Mouse (Mus musculus) forebrain, embryonic 13.5 days (tissue): ENCODE measurements around the gene Ylpm1. TPM values are rescaled to one million over a fixed set of nuclear protein-coding genes. Genes with fewer than 3 reads are reported as not detected.

ENCODE experiments used
- ATAC-seq: fragments of 200-750 bp; cut with Nextera tagmentation; 2 replicates; pipeline ENCODE4 v1.8.0; 2017
- H3K27ac ChIP-seq: fragments of 300-500 bp; sonication (generic); 2 replicates; pipeline ENCODE4 v1.5.1; 2015; ENCODE audit warnings: inconsistent platforms, mild to moderate bottlenecking, moderate library complexity
- H3K27me3 ChIP-seq: fragments of 300-500 bp; sonication (generic); 2 replicates; pipeline ENCODE4 v1.6.1; 2015; ENCODE audit warnings: mild to moderate bottlenecking, inconsistent platforms
- H3K36me3 ChIP-seq: fragments of 300-500 bp; sonication (generic); 2 replicates; pipeline ENCODE4 v1.6.1; 2015; ENCODE audit warnings: mild to moderate bottlenecking, inconsistent platforms; ENCODE audit not compliant: poor library complexity, severe bottlenecking
- H3K4me1 ChIP-seq: fragments of 300-500 bp; sonication (generic); 2 replicates; pipeline ENCODE4 v1.6.1; 2015; ENCODE audit warnings: inconsistent platforms
- H3K4me2 ChIP-seq: fragments of 300-500 bp; sonication (generic); 2 replicates; pipeline ENCODE4 v1.6.1; 2015; ENCODE audit warnings: inconsistent platforms, mild to moderate bottlenecking, moderate library complexity
- H3K4me3 ChIP-seq: fragments of 300-500 bp; sonication (generic); 2 replicates; pipeline ENCODE4 v1.5.1; 2015; ENCODE audit warnings: mild to moderate bottlenecking, inconsistent platforms
- H3K9ac ChIP-seq: fragments of 300-500 bp; sonication (generic); 2 replicates; pipeline ENCODE4 v1.6.1; 2015; ENCODE audit warnings: mild to moderate bottlenecking, inconsistent platforms
- H3K9me3 ChIP-seq: fragments of 300-500 bp; sonication (generic); replicated peaks from 2 replicates; pipeline ENCODE4 v1.6.1; 2016; ENCODE audit warnings: inconsistent platforms
- WGBS: fragments of 180-500 bp; shearing (Covaris S2); methylation state at CpG from one replicate; pipeline ENCODE4 v1.1.7; 2015; 5-methylcytosine and 5-hydroxymethylcytosine counted together
- polyA plus RNA-seq: library from polyadenylated mRNA; unstranded; fragments of >200 nt; fragmentation: Nextera tagmentation; extraction: Ambion mirVana; gene quantifications from 2 replicates; pipeline ENCODE4 v1.2.1, GENCODE M21; 2015

Ylpm1 gene
- polyA plus RNA-seq, 1 experiment from 2014 or later = 41.6 TPM

DNA sequence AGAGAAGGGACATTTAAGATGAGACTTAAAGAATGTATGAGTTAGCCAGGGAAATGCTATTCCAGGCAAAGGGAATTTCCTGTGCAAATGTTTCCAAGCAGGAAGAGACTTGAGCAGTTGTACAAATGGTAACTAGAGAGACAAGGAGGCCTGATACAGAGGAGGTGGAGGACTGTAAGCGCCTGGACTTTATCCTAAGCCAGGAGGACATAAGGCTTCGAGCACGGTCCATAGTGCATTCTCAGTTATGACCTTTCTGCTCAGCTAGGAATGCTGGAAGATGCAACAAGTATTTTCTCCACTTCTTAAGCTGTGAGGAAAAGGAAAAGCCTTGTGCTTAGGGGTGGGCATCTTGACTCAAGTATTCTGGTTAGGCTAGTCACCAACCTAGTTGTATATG lies 117.2 kb downstream of the Ylpm1 start:
- no peak for ATAC-seq

DNA sequence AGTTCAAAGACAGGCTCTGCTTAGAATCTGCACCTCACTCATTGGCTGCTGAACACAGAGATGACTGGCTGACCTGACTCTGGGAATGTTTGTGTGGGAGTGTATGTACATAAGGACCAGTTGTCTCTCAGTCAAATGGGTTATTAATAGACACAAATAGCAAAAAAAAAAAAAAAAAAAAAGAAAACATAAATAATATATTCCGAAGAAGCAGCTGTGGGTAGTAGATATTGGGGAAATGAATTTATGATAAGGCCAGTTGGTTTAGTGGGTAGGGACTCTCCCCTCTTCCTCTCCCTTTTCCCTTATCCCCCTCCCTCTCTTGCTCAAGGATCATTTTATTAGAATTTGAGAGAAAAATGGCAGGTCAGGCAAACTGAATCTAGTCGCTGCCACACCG lies 117.8 kb downstream of the Ylpm1 start:
- WGBS = 92% methylated on average over 3 of the region's 3 CpGs
- Histone ChIP-seq H3K27ac (no peak overlapping the region), H3K9me3 (no peaks in the 10 kb centered on the region), H3K27me3 (no peaks in the 10 kb centered on the region), H3K4me3 (no peak overlapping the region), H3K9ac (no peak overlapping the region), H3K4me1 (peaks cover 37% of the 10 kb centered on the region), H3K36me3 (peaks cover 29% of the 10 kb centered on the region), H3K4me2 (no peak overlapping the region)
- no peak for ATAC-seq

More for the DNA sequence above, 117.2 kb downstream of the Ylpm1 start:
- Histone ChIP-seq H3K4me1 (peaks cover 37% of the 10 kb centered on the region), H3K4me2 (no peak overlapping the region), H3K9ac (no peak overlapping the region), H3K9me3 (no peaks in the 10 kb centered on the region), H3K4me3 (no peak overlapping the region), H3K27ac (no peak overlapping the region), H3K27me3 (no peaks in the 10 kb centered on the region), H3K36me3 (peaks cover 23% of the 10 kb centered on the region)
- WGBS = 93% methylated on average over 3 of the region's 3 CpGs

DNA sequence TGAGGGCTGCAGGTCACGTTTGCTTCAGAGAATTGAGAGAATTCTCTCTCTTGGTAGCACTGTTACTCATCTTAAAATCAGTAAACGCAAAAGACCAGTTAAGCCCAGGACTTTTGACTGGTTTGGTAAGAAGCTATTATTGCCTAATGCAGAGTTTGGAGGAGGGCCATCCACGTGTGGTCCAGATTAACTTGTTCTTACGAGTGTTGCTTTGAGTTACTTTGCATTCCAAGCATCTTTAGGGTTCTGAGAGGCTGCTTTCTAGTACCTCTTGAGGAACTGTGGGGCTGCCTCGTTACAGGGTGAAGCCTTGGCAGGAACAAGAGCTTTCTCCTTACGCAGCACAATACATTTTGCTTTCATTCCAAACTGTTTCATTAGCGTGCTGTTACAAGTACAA lies 119.6 kb downstream of the Ylpm1 start:
- no peak overlapping the region for H3K27ac ChIP-seq
- H3K4me2 ChIP-seq = no peak overlapping the region
- H3K9ac ChIP-seq = no peak overlapping the region
- H3K27me3 ChIP-seq = no peaks in the 10 kb centered on the region
- H3K36me3 ChIP-seq = peaks cover 45% of the 10 kb centered on the region
- WGBS = 63% methylated on average over 7 of the region's 7 CpGs
- peaks cover 25% of the 10 kb centered on the region for H3K4me1 ChIP-seq
- ATAC-seq = no peak
- H3K9me3 ChIP-seq = no peaks in the 10 kb centered on the region
- no peak overlapping the region for H3K4me3 ChIP-seq

Other genes with a start within 250 kb of the Ylpm1 start
- 85.8 and 89.8 TPM in 2 replicates for gene Npc2, start 223.2 kb upstream of the Ylpm1 start, polyA plus RNA-seq
- gene Isca2, start 223.1 kb upstream of the Ylpm1 start, polyA plus RNA-seq = 168 and 171 TPM in 2 replicates
- 0.13 TPM in 1 of 2 replicates, not detected in the other for gene Ltbp2, start 119.8 kb upstream of the Ylpm1 start, polyA plus RNA-seq
- gene Fcf1, start 25.4 kb upstream of the Ylpm1 start, polyA plus RNA-seq = 146 and 167 TPM in 2 replicates
- gene Arel1, start 25.4 kb upstream of the Ylpm1 start, polyA plus RNA-seq = 22.1 and 26.7 TPM in 2 replicates
- 2.4 and 2.7 TPM in 2 replicates for gene Prox2, start 114.4 kb downstream of the Ylpm1 start, polyA plus RNA-seq
- 94.2 and 109 TPM in 2 replicates for gene Dlst, start 114.5 kb downstream of the Ylpm1 start, polyA plus RNA-seq
- gene Rps6kl1, start 154.9 kb downstream of the Ylpm1 start, polyA plus RNA-seq = 8.6 and 12.2 TPM in 2 replicates
- gene Pgf, start 181.5 kb downstream of the Ylpm1 start, polyA plus RNA-seq = 7.0 and 8.3 TPM in 2 replicates
- 93.1 and 100 TPM in 2 replicates for gene Eif2b2, start 223.2 kb downstream of the Ylpm1 start, polyA plus RNA-seq